Mouse (Mus musculus): ENCODE measurements around the gene Barhl2. TPM values are rescaled to one million over a fixed set of nuclear protein-coding genes. Genes with fewer than 3 reads are reported as not detected.

Barhl2 gene
- total RNA-seq, 2 experiments from 2014 or later = not detected

DNA sequence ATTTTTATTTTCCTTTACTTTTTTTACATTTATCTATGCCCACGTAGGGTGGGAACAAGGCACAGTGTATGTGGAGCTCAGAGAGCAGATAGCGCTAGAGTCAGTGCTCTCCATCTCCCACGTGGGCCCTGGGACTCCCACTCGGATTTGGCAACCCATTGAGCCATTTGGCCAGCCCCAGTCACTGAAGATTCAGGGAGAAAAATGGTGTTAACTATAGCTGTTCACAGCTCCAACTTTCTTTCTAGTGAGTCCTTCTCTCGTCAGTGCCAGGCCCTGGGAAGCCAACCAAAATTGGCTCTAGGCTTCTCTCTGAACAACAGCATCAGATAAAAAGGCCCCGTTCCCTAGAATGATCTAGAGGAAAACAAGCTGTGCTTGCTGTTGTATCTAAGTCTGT, 42.2 kb downstream of the Barhl2 start:
- no peak for DNase-seq

DNA sequence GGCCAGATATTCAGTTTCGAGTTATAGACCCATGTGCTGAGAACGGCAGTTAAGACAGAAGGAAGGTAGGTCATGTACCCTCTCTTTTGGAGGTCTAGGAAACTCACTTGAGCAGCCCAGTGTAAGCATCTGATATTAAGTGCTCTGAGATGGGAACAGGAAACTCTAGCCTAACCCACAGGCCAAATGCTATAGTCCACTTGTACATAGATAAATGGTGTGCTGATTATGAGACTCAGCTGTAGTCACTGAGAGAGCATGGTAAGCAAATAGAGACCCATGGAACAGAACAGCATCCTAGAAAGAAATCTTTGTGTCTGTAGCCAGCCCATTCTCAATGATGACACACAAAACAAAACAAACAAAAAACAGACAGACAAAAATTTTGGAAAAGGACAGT, 55.2 kb downstream of the Barhl2 start:
- DNase-seq = no peak

Other genes starting within 250 kb of the Barhl2 start
- not detected for gene Gm17304, start 150.9 kb upstream of the Barhl2 start, total RNA-seq (2021)
- gene Zfp644, start 239.1 kb upstream of the Barhl2 start, total RNA-seq (2021) = 10 to 100 TPM; 68.9 to 70.1 TPM

Measured in adrenal gland, postnatal 36 days (tissue).